Mouse (Mus musculus) liver, adult (tissue): ENCODE measurements around the gene Slc35f1.

Experiments used
- GATA4 ChIP-seq: IDR thresholded peaks from 2 replicates; pipeline ENCODE4 v1.6.1; 2014; ENCODE audit warnings: mild to moderate bottlenecking, low read length; ENCODE audit not compliant: insufficient replicate concordance

Slc35f1 gene

DNA sequence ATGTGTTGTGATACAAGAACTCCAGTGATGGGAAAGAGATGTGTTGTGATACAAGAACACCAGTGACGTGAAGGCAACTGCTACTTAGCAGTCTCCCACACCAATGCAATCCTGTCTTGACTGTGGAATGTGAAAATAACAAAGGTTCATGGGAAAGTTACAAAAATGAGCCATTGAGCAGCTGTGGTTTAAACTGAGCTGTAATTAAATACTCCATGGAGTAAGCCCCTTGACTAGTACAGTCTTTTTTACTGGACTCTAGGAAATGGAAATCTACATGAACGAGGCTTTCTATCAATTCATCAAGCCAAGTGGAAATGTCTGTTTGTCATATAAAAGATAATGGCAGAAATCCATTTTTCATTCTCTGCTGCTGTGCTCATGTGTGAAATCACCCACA, 411.1 kb downstream of the Slc35f1 start:
- TF ChIP-seq GATA4: no peak

DNA sequence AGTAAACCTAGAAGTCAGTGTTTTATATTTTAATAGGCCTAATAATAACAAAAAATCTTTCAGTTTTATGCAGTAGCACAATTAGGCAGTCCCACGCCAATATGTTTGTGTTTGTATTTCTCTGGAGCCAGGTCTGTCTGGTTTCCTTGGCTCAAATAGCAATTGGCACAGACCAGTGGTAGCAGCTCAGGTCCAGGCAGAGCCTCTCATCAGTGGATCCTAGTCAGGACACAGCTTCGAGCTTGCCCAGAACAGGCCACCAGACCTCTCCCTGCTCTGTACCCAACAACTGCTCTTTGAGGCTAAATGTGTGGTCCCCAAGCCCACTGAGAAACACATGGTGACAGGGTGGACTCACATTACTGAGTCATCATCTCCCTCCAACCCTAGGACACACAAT, 412.1 kb downstream of the Slc35f1 start:
- TF ChIP-seq GATA4: no peak

GRCm38 (mm10) chr10:53115028-53115427, 424.7 kb downstream of the Slc35f1 start:
- peak; percentile 70; the same call in 1 of the 2 replicates for TF ChIP-seq GATA4

- no peak for TF ChIP-seq GATA4
Observed at GRCm38 (mm10) chr10:53115673-53116398, 425.5 kb downstream of the Slc35f1 start.

GRCm38 (mm10) chr10:53120608-53121007, 430.3 kb downstream of the Slc35f1 start:
- no peak for TF ChIP-seq GATA4

- no peak for TF ChIP-seq GATA4
Observed at GRCm38 (mm10) chr10:53124365-53124764, 434.0 kb downstream of the Slc35f1 start.

DNA sequence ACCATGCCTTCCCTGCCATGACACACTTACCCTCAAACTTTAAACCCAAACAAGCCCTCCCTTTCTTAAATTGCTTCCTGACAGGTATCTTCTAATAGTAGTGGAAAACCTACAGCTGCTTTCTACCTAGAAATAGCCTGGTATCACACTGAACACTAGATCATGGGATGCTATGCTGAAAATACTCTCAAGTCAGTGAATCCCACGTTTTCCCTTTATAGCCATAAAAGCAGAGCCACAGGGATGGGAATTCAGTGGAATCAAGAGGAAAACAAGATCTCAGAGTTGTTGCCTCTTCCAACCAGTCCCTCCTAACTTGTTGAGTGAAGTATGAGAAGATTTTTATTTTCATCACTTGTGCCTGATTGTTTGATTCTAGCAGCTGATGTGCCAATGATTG, 442.4 kb downstream of the Slc35f1 start:
- TF ChIP-seq GATA4: no peak

DNA sequence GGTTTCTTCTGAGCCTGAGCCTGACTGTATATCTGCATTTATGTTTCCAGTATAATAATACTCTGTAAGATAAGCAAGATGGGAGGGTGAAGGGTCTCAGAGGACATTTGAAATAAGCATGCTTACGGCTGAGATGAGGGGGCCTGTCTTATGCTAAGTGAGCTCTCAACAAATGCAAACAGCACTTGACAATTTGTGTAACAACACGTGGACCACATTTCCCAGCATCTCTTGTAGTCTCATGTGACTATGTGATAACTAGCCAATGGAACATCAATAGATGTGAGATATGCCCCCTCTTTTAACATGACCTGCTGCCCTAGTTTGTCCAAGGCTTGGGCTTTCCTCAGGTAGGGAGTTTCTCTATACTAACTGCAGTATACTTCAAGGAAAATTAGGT, 460.0 kb downstream of the Slc35f1 start:
- no peak for TF ChIP-seq GATA4

DNA sequence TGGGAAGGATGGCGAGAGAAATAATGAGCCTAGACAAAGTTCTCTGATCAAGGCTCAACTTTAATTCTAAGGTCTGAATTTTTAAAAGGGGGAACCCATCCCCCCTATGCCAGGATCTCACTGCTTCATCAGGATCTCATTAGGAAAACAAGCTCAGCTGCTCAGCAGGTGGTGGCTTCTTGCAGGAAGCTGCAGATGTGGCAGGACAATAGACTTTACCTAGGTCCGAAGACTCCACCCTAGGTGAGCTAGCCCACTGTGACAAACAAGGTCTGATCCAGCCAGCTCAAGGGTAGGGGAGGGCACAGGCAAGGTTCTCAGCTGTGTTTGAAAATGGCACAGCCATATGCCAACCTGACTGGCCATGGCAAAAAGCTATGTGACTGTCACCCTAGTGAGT, 460.6 kb downstream of the Slc35f1 start:
- TF ChIP-seq GATA4: no peak

DNA sequence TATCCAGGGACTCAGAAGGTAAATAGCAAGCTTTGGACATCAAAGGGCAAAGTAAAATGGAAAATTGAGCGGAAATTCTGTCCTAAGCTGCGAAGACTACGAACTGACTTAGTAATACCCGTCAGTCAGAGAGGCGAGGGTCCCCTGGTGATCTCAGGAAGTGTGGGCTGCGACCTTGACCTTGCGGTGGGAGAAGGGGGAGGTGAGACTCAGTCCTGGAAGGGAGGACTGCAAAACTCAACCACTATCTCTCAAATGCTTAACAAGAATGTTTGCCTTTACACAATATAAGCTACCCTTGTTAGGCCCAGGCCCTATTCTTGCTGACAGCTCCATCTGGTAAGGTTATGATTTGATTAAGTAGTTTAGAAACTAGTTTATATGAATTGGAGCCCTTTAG, 466.0 kb downstream of the Slc35f1 start:
- no peak for TF ChIP-seq GATA4

GRCm38 (mm10) chr10:53157740-53158139, 467.4 kb downstream of the Slc35f1 start:
- TF ChIP-seq GATA4: no peak
